Mouse (Mus musculus) ES-Bruce4 (cell line): Measurements from ENCODE around the gene Abca7.

Experiments used
- CTCF ChIP-seq: IDR thresholded peaks from one replicate; pipeline ENCODE4 v1.8.1; 2011; ENCODE audit warnings: low read depth, low read length
- EP300 ChIP-seq: IDR thresholded peaks from 2 replicates; pipeline ENCODE4 v1.6.1; 2011; ENCODE audit warnings: low read depth, low read length; ENCODE audit not compliant: insufficient read depth
- POLR2A ChIP-seq: IDR thresholded peaks from one replicate; pipeline ENCODE4 v1.8.1; 2011; ENCODE audit warnings: low read length; ENCODE audit not compliant: insufficient read depth

DNA sequence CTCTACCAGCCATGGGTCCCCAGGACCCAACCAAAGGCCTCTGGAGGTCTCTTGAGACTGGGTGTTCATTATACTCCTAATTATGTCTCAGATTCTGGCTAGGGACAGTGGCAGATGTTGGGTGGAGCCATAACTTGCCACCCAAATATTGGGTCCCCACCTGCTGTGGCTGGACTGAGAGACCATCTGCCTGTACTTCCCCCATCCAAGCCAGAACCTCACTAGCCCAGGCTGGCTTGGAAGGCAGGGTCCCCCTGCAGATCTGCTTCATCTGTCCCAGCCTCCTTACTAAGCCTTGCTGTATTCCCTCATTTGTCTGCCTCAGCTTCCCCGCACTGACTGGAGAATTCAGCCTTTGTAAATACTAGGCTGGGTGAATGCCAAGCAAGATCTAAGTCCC, 28.1 kb upstream of the Abca7 start:
- TF ChIP-seq CTCF (no peak), POLR2A (no peak), EP300 (no peak)
